Mouse (Mus musculus): ENCODE results near the gene Slc25a35. TPM values are rescaled to one million over a fixed set of nuclear protein-coding genes. Genes with fewer than 3 reads are reported as not detected.

Slc25a35 gene
- total and polyA plus RNA-seq, 3 experiments = 3.3 to 4.9 TPM; not detected in 1

DNA sequence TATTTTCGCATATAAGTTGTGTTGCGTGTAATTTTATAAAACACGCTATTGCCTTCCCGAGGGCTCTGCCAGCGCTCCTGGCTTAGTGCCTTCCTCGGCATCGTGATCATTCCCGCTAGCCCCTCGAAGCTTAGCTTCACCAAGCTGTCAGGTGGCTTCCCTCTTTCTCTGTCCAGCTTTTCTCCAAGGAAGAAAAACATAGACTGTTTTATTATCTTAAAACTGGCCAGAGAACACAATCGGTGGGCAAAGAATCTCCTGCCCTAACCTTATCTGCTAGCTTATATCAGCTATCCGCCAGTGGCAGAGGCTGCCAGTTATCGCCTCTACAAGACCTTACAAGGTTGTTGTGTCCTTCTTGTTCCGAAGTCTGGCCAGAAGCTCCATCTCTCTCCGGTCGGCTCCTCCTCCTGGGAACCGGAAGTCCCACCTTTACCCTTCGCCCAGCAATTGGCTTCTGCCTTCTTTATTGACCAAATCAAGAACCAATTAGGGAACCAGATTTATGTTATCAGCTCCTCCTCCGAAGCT, 44.2 kb downstream of the Slc25a35 start (continued):
- TF ChIP-seq HCFC1 (IDR thresholded peaks at IDR 0.05; ENCODE audit: low read depth, low read length) (peak; percentile 75), USF2 (IDR thresholded peaks at IDR 0.05; ENCODE audit: borderline replicate concordance in 1 of 2, insufficient read depth in 1 of 2, low read depth in 1 of 2, low read length in 2 of 2) (no peak)

DNA sequence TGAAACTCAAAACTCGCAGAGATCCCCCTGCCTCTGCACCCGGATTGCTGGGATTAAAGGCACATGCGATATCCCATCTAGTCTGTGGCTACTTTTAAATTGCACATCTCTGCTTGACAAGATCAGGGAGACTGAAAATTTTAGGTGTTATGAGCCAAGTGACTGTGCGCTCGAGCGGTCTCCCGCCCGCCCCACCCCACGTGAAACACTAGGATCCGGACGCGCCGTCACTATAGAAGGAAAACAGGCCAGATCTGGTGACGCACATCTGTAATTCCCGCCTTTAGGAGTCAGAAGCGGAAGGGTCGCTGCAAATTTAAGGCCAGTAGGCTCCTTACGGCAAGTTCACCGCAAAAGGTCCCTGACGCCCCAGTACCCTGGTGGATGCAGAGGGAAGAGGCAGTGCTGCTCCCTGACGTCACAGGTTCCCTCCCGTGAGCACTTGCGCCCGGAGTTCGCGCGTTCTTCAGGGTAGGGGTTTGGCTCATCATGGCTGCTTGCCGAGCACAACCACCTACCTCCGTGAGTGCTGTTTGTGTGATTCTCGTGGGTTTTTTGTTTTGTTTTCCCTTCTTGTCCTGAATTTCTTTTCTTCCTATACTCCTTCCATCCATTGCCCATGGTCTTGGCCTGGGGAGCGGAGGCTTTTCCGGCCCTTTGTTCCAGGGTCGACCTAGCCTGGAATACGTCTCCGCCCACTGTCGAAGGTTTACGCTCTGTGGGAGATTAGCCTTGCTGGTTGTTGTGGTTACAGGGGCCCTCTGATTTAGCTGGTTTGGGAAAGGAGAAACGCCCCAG, 47.9 kb downstream of the Slc25a35 start, which contains the start of gene Ctc1:
Ctc1 (plus strand) TSS at position 268 of the 798 bp plus-strand sequence.
- DNase-seq (ENCODE audit: low read depth, low spot score) = peak; percentile 99
- peak within 1 kb of the TSS; percentile 98 for H3K27ac ChIP-seq (ENCODE audit: control insufficient read depth, low read depth, low read length)
- no peaks in the 10 kb centered on the region for H3K27me3 ChIP-seq (ENCODE audit: control insufficient read depth in 1 of 2, insufficient read depth in 2 of 2, low read length in 2 of 2)
- H3K4me1 ChIP-seq (ENCODE audit: control insufficient read depth in 1 of 2, insufficient read depth in 2 of 2, low read length in 2 of 2) = peaks cover 2 to 16% of the 10 kb centered on the region in 2 experiments
- H3K4me3 ChIP-seq (ENCODE audit: control insufficient read depth in 1 of 2, insufficient read depth in 1 of 2, low read depth in 2 of 2, low read length in 2 of 2) = peak within 1 kb of the TSS; percentile 52 to 96
- peaks cover 0 to 11% of the 10 kb centered on the region in 2 experiments; a peak in 2 of 4 replicates for H3K36me3 ChIP-seq (ENCODE audit: control insufficient read depth in 1 of 2, insufficient read depth in 2 of 2, low read length in 2 of 2)
- peak within 1 kb of the TSS; percentile 97 for H3K9ac ChIP-seq (ENCODE audit: control insufficient read depth, low read depth, low read length, poor library complexity, severe bottlenecking)
- no peaks in the 10 kb centered on the region for H3K9me3 ChIP-seq (replicated peaks; ENCODE audit: insufficient read depth, low read length)
- H3K79me2 ChIP-seq (ENCODE audit: control insufficient read depth, insufficient read depth, low read length, poor library complexity) = peaks cover 15% of the 10 kb centered on the region
- TF ChIP-seq MAX (IDR thresholded peaks at IDR 0.05; ENCODE audit: low read length) (peak; percentile 54), MAZ (IDR thresholded peaks at IDR 0.05; ENCODE audit: low read depth, low read length) (peak; percentile 43; the same call in 1 of the 2 replicates), CHD2 (IDR thresholded peaks at IDR 0.05; ENCODE audit: low read length) (no peak), CTCF (IDR thresholded peaks at IDR 0.05 in 2 of 3, conservative IDR thresholded peaks at IDR 0.05 in 1 of 3; ENCODE audit: control insufficient read depth in 1 of 3, insufficient read depth in 1 of 3, low read depth in 2 of 3, low read length in 3 of 3, poor library complexity in 1 of 3, severe bottlenecking in 1 of 3) (peak in 2 of 3 experiments; percentile 11 to 42; a peak in 2 of 6 replicates), MYB (IDR thresholded peaks at IDR 0.05; ENCODE audit: low read depth, low read length) (no peak), NRF1 (IDR thresholded peaks at IDR 0.05; ENCODE audit: insufficient read depth, low read depth, low read length, poor library complexity, severe bottlenecking) (peak; percentile 52; the same call in 1 of the 2 replicates), ZNF384 (IDR thresholded peaks at IDR 0.05; ENCODE audit: low read depth, low read length) (no peak), KAT2A (conservative IDR thresholded peaks at IDR 0.05; ENCODE audit: low read depth, low read length) (no peak), SIN3A (IDR thresholded peaks at IDR 0.05; ENCODE audit: low read length) (peak; percentile 90), POLR2AphosphoS5 (IDR thresholded peaks at IDR 0.05; ENCODE audit: borderline replicate concordance, low read depth, low read length) (peak; percentile 63; the same call in 1 of the 2 replicates), MXI1 (IDR thresholded peaks at IDR 0.05; ENCODE audit: low read depth, low read length) (peak; percentile 75), EP300 (IDR thresholded peaks at IDR 0.05; ENCODE audit: low read depth in 1 of 2, low read length in 2 of 2) (peak in 1 of 2 experiments; percentile 39; a peak in 1 of 4 replicates), ELF1 (IDR thresholded peaks at IDR 0.05; ENCODE audit: low read depth, low read length) (no peak), ETS1 (IDR thresholded peaks at IDR 0.05; ENCODE audit: low read depth, low read length) (peak; percentile 69; the same call in 1 of the 2 replicates), MEF2A (IDR thresholded peaks at IDR 0.05; ENCODE audit: extremely low read depth, insufficient replicate concordance, low read depth, low read length, poor library complexity, severe bottlenecking) (no peak), MAFK (IDR thresholded peaks at IDR 0.05; ENCODE audit: borderline replicate concordance, low read depth, low read length) (no peak), SMC3 (IDR thresholded peaks at IDR 0.05; ENCODE audit: low read depth, low read length) (no peak), ZKSCAN1 (IDR thresholded peaks at IDR 0.05; ENCODE audit: low read depth, low read length) (no peak), POLR2AphosphoS2 (IDR thresholded peaks at IDR 0.05; ENCODE audit: low read length) (peak; percentile 95; the same call in 1 of the 2 replicates), RAD21 (IDR thresholded peaks at IDR 0.05; ENCODE audit: low read depth, low read length) (no peak), RCOR1 (IDR thresholded peaks at IDR 0.05; ENCODE audit: low read depth, low read length) (no peak), ZC3H11A (IDR thresholded peaks at IDR 0.05; ENCODE audit: low read depth, low read length) (no peak), TBP (IDR thresholded peaks at IDR 0.05; ENCODE audit: low read depth, low read length) (peak; percentile 90), HCFC1 (IDR thresholded peaks at IDR 0.05; ENCODE audit: low read depth, low read length) (peak; percentile 85), USF2 (IDR thresholded peaks at IDR 0.05; ENCODE audit: borderline replicate concordance in 1 of 2, insufficient read depth in 1 of 2, low read depth in 1 of 2, low read length in 2 of 2) (no peak), BHLHE40 (IDR thresholded peaks at IDR 0.05; ENCODE audit: borderline replicate concordance, low read depth, low read length) (no peak), UBTF (IDR thresholded peaks at IDR 0.05; ENCODE audit: borderline replicate concordance, insufficient read depth, low read depth, low read length) (no peak), NELFE (IDR thresholded peaks at IDR 0.05; ENCODE audit: low read depth, low read length) (peak; percentile 94), TCF12 (IDR thresholded peaks at IDR 0.05; ENCODE audit: low read depth, low read length) (no peak; the same call in 1 of the 2 replicates), POLR2A (IDR thresholded peaks at IDR 0.05; ENCODE audit: control insufficient read depth in 1 of 2, insufficient read depth in 1 of 2, low read depth in 1 of 2, low read length in 2 of 2, poor library complexity in 1 of 2) (peak; percentile 84 to 98), JUND (IDR thresholded peaks at IDR 0.05; ENCODE audit: low read depth, low read length) (no peak), GATA1 (IDR thresholded peaks at IDR 0.05; ENCODE audit: low read depth, low read length) (peak; percentile 42)
